Mouse (Mus musculus) embryonic facial prominence, embryonic 11.5 days (tissue): ENCODE results near the gene Mgmt. TPM values are rescaled to one million over a fixed set of nuclear protein-coding genes. Genes with fewer than 3 reads are reported as not detected.

Experiments used
- ATAC-seq: fragments of 200-750 bp; cut with Nextera tagmentation; replicated peaks from 2 replicates; pipeline ENCODE4 v1.8.0; 2017; ENCODE audit warnings: low read depth; ENCODE audit not compliant: insufficient number of reproducible peaks, low FRiP score, low TSS enrichment
- DNase-seq: peaks from one replicate; pipeline ENCODE4 v3.0.0-alpha.2; 2015; ENCODE audit warnings: low spot score
- H3K27ac ChIP-seq: fragments of 300-500 bp; sonication (generic); replicated peaks from 2 replicates; pipeline ENCODE4 v1.5.1; 2014; ENCODE audit warnings: mild to moderate bottlenecking, low read depth, low read length, control low read depth
- H3K27me3 ChIP-seq: fragments of 300-500 bp; sonication (generic); 2 replicates; pipeline ENCODE4 v1.6.1; 2014; ENCODE audit warnings: mild to moderate bottlenecking, low read length, moderate library complexity, mixed read lengths; ENCODE audit not compliant: control insufficient read depth, insufficient read depth
- H3K36me3 ChIP-seq: fragments of 300-500 bp; sonication (generic); replicated peaks from 2 replicates; pipeline ENCODE4 v1.6.1; 2014; ENCODE audit warnings: low read depth, mild to moderate bottlenecking, low read length, moderate library complexity, mixed read lengths; ENCODE audit not compliant: control insufficient read depth, insufficient read depth
- H3K4me1 ChIP-seq: fragments of 300-500 bp; sonication (generic); 2 replicates; pipeline ENCODE4 v1.6.1; 2014; ENCODE audit warnings: low read length, mixed read lengths; ENCODE audit not compliant: control insufficient read depth, insufficient read depth
- H3K4me2 ChIP-seq: fragments of 300-500 bp; sonication (generic); 2 replicates; pipeline ENCODE4 v1.6.1; 2014; ENCODE audit warnings: low read depth, mild to moderate bottlenecking, control low read depth, low read length, moderate library complexity
- H3K4me3 ChIP-seq: fragments of 300-500 bp; sonication (generic); 2 replicates; pipeline ENCODE4 v1.5.1; 2014; ENCODE audit warnings: low read depth, low read length, control low read depth
- H3K9ac ChIP-seq: fragments of 300-500 bp; sonication (generic); replicated peaks from 2 replicates; pipeline ENCODE4 v1.6.1; 2014; ENCODE audit warnings: mild to moderate bottlenecking, control low read depth, low read length
- H3K9me3 ChIP-seq: fragments of 300-500 bp; sonication (generic); replicated peaks from 2 replicates; pipeline ENCODE4 v1.6.1; 2016; ENCODE audit warnings: mild to moderate bottlenecking, low read length, inconsistent platforms, mixed read lengths; ENCODE audit not compliant: control insufficient read depth
- WGBS: fragments of 180-500 bp; shearing (Covaris S2); extraction: QIAGEN DNeasy Blood & Tissue Kit; methylation state at CpG from one replicate; pipeline ENCODE4 v1.1.7; 2014; 5-methylcytosine and 5-hydroxymethylcytosine counted together
- polyA plus RNA-seq: library from polyadenylated mRNA; unstranded; fragments of >200 nt; fragmentation: Nextera tagmentation; extraction: Ambion mirVana; gene quantifications from 2 replicates; pipeline ENCODE4 v1.2.1, GENCODE M21; 2014

The Mgmt gene
- polyA plus RNA-seq = 5.0 and 5.7 TPM in 2 replicates

GRCm38 (mm10) chr7:136894106-136894986 is at the start of gene Mgmt:
TSS of gene Mgmt (plus strand) at chr7:136894614.
- no peaks in the 10 kb centered on the region for H3K4me1 ChIP-seq
- 11% methylated on average over 33 of the region's 33 CpGs for WGBS
- no peak within 1 kb of the TSS for H3K27ac ChIP-seq
- peak; percentile 99 for ATAC-seq
- peak within 1 kb of the TSS; percentile 63 for H3K9ac ChIP-seq
- no peaks in the 10 kb centered on the region for H3K9me3 ChIP-seq
- H3K27me3 ChIP-seq = no peaks in the 10 kb centered on the region
- H3K4me2 ChIP-seq = peak within 1 kb of the TSS; percentile 46
- DNase-seq = peak; percentile 96
- no peaks in the 10 kb centered on the region for H3K36me3 ChIP-seq
- peak within 1 kb of the TSS; percentile 25 for H3K4me3 ChIP-seq

DNA sequence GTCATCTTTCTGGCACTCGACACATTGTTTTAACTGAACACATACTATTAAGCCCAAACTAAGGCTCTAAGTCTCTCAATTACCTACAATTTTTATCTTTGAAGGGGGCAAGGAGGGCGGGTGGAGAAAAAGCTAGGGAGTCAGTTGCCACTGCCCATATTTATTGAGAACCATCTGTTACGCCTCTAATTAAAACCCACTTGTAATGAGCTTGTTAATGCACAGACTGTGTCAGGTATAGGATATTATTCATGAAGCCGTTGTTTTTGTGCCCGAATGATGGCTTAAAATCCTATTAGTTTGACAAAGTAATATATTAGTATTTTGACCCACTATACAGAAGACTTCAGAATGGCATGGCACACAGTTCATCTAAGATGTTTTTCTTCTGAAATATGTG is 49.6 kb upstream of the Mgmt start:
- Histone ChIP-seq H3K4me3 (no peak overlapping the region), H3K36me3 (no peaks in the 10 kb centered on the region), H3K4me1 (no peaks in the 10 kb centered on the region), H3K9me3 (no peaks in the 10 kb centered on the region), H3K9ac (no peak overlapping the region), H3K27ac (no peak overlapping the region), H3K4me2 (no peak overlapping the region), H3K27me3 (no peaks in the 10 kb centered on the region)
- WGBS = 78% methylated on average over 5 of the region's 5 CpGs
- DNase-seq (no peak), ATAC-seq (no peak)

DNA sequence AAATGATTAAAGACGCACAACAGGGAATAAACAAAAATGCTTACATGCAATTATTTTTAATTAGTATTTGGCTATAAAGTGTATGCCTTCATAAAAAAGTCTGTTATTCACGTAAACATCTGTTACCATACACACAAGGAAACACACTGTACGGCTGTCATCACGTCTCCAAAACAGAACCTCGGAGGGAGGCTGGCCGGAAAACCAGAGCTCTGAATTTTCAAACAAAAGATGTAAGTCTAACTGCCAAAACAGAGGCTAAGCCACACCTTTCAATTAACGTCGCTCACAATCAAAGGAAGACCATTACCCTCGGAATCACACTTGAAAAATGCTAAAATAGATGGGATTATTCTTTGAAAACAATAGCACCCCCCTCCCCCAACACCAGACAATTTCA is 49.1 kb upstream of the Mgmt start:
- Histone ChIP-seq H3K36me3 (no peaks in the 10 kb centered on the region), H3K4me1 (no peaks in the 10 kb centered on the region), H3K9ac (no peak overlapping the region), H3K27ac (no peak overlapping the region), H3K4me3 (no peak overlapping the region), H3K4me2 (no peak overlapping the region), H3K9me3 (no peaks in the 10 kb centered on the region), H3K27me3 (no peaks in the 10 kb centered on the region)
- DNase-seq (peak; percentile 25), ATAC-seq (no peak)
- 51% methylated on average over 9 of the region's 9 CpGs for WGBS

- H3K4me2 ChIP-seq = no peak overlapping the region
- no peak overlapping the region for H3K9ac ChIP-seq
- no peaks in the 10 kb centered on the region for H3K27me3 ChIP-seq
- no peaks in the 10 kb centered on the region for H3K4me1 ChIP-seq
- DNase-seq (no peak), ATAC-seq (no peak)
- H3K27ac ChIP-seq = no peak overlapping the region
- no peak overlapping the region for H3K4me3 ChIP-seq
- no peaks in the 10 kb centered on the region for H3K36me3 ChIP-seq
- 46% methylated on average over 10 of the region's 10 CpGs for WGBS
- no peaks in the 10 kb centered on the region for H3K9me3 ChIP-seq
Observed at GRCm38 (mm10) chr7:136846086-136846620, 48.3 kb upstream of the Mgmt start.

- Histone ChIP-seq H3K27ac (no peak overlapping the region), H3K9ac (no peak overlapping the region), H3K4me3 (no peak overlapping the region), H3K4me1 (no peaks in the 10 kb centered on the region), H3K9me3 (no peaks in the 10 kb centered on the region), H3K27me3 (no peaks in the 10 kb centered on the region), H3K36me3 (no peaks in the 10 kb centered on the region), H3K4me2 (no peak overlapping the region)
- WGBS = 89% methylated on average over 6 of the region's 6 CpGs
- DNase-seq (no peak), ATAC-seq (no peak)
Observed at GRCm38 (mm10) chr7:136847601-136848000, 46.8 kb upstream of the Mgmt start.

DNA sequence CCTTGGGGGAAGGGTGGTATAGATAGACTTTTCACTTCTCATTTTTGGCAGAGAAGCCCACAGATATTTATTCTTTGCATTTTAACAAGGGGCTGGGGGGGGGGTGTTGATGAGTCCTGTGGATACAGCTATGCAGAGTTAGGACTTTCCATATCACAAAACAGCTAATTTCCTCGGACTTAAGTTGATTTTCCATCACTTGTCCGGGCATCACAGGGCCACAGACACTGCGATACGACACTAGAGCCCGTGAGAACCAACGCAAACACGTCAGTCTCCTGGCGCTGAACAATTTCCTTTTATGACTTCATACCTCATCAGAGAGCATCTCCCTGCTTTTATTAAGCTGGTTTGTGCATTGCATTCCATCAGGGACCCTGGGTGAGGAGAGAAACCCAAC is 45.7 kb upstream of the Mgmt start:
- H3K36me3 ChIP-seq = no peaks in the 10 kb centered on the region
- H3K9me3 ChIP-seq = no peaks in the 10 kb centered on the region
- 81% methylated on average over 8 of the region's 8 CpGs for WGBS
- no peak overlapping the region for H3K27ac ChIP-seq
- DNase-seq = no peak
- no peaks in the 10 kb centered on the region for H3K27me3 ChIP-seq
- ATAC-seq = no peak
- no peak overlapping the region for H3K4me2 ChIP-seq
- H3K9ac ChIP-seq = no peak overlapping the region
- no peak overlapping the region for H3K4me3 ChIP-seq
- no peaks in the 10 kb centered on the region for H3K4me1 ChIP-seq

- Histone ChIP-seq H3K9me3 (no peaks in the 10 kb centered on the region), H3K27ac (no peak overlapping the region), H3K27me3 (no peaks in the 10 kb centered on the region), H3K36me3 (no peaks in the 10 kb centered on the region), H3K4me2 (no peak overlapping the region), H3K4me1 (no peaks in the 10 kb centered on the region), H3K9ac (no peak overlapping the region), H3K4me3 (no peak overlapping the region)
- ATAC-seq = no peak
- no peak for DNase-seq
- WGBS = 88% methylated on average over 3 of the region's 3 CpGs
Observed at GRCm38 (mm10) chr7:136849811-136850210, 44.6 kb upstream of the Mgmt start.

DNA sequence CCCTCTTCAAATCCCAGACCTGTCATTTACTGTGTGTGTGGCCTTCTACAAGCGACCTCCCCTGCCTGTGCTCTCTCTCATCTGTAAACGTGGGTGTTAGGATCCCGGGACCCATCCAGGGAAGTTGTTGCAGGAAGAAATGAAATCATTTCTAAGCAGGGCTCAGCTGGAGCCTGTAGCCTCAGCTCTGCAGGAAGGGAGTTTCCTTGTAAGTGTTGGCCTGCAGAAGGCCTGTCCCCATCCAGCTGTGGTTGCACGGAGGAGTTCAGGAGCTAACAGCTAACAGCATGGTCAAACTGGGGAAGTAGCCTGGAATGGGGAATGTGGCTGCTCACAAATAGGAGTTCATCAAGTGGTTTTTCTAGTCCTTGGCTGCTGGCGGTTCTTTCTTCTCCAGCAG is 44.1 kb upstream of the Mgmt start:
- Histone ChIP-seq H3K27me3 (no peaks in the 10 kb centered on the region), H3K36me3 (no peaks in the 10 kb centered on the region), H3K4me2 (no peak overlapping the region), H3K4me1 (no peaks in the 10 kb centered on the region), H3K9me3 (no peaks in the 10 kb centered on the region), H3K27ac (no peak overlapping the region), H3K4me3 (no peak overlapping the region), H3K9ac (no peak overlapping the region)
- WGBS = 60% methylated on average over 5 of the region's 5 CpGs
- DNase-seq (no peak), ATAC-seq (no peak)
